9 mouse cellular contexts compared by ENCODE assay signal in genomic region chr17:7169627-7170303, GRCm38 (mm10). TPM values are rescaled to one million over a fixed set of nuclear protein-coding genes. Genes with fewer than 3 reads are reported as not detected.
DNase-seq lines count a peak whose midpoint lies in the region; ATAC-seq lines count a peak whose summit lies in the region.
"Had no signal": no experiment of that assay in that cellular context is flagged by ENCODE, and none has a peak within 500 bp of the region (broad histone marks: within the 10 kb centered on the region; RNA-seq: fewer than 3 reads in every experiment).

Gene Rps6ka2, plus strand, starts transcription at chr17:7170115.

- H3K27ac ChIP-seq in heart, embryonic 10.5 days, result peak within 1 kb of the TSS; percentile 88
- H3K27ac ChIP-seq in kidney, embryonic 15.5 days, result peak within 1 kb of the TSS; percentile 93

- H3K4me3 ChIP-seq in heart, embryonic 10.5 days, result peak within 1 kb of the TSS; percentile 81
- peak within 1 kb of the TSS; percentile 71 for H3K4me3 ChIP-seq in kidney, embryonic 15.5 days (replicated peaks)

- no peaks in the 10 kb centered on the region for H3K27me3 ChIP-seq in heart, embryonic 10.5 days (ENCODE audit: insufficient read depth, poor library complexity, severe bottlenecking)
- no peaks in the 10 kb centered on the region for H3K27me3 ChIP-seq in kidney, embryonic 15.5 days

- no peaks in the 10 kb centered on the region for H3K9me3 ChIP-seq in heart, embryonic 10.5 days
- no peaks in the 10 kb centered on the region for H3K9me3 ChIP-seq in kidney, embryonic 15.5 days (replicated peaks)

- peaks cover 50% of the 10 kb centered on the region for H3K4me1 ChIP-seq in heart, embryonic 10.5 days
- peaks cover 34% of the 10 kb centered on the region for H3K4me1 ChIP-seq in kidney, embryonic 15.5 days

- under 1% methylated on average over 56 of the region's 56 CpGs for WGBS in heart, embryonic 10.5 days
- WGBS in kidney, embryonic 15.5 days, result under 1% methylated on average over 56 of the region's 56 CpGs

- DNase-seq in A20 (ENCODE audit: low read depth, low spot score) (peak; percentile 98), liver (peak; percentile 93)
- DNase-seq in brain, adult 2 months (ENCODE audit: low read depth, low spot score), result peak; percentile 99
- DNase-seq in heart, embryonic 10.5 days (ENCODE audit: low spot score), result peak; percentile 100
- peak; percentile 88 to 91 for DNase-seq in spleen, postnatal 4 days (ENCODE audit: low spot score in 2 of 2)

- H3K4me2 ChIP-seq in kidney, embryonic 15.5 days, result peak within 1 kb of the TSS; percentile 86

- H3K9ac ChIP-seq in kidney, embryonic 15.5 days, result peak within 1 kb of the TSS; percentile 65

- ATAC-seq in erythroblast, adult 5-6 weeks (replicated peaks; ENCODE audit: low FRiP score, poor library complexity, severe bottlenecking), result peak; percentile 96
- peak; percentile 99 for ATAC-seq in kidney, embryonic 15.5 days (replicated peaks; ENCODE audit: low FRiP score)
- peak; percentile 94 for ATAC-seq in monocyte, adult 5-6 weeks (replicated peaks; ENCODE audit: insufficient number of reproducible peaks, low FRiP score, low TSS enrichment, poor library complexity, severe bottlenecking)

- no peaks in the 10 kb centered on the region for H3K36me3 ChIP-seq in heart, embryonic 10.5 days
- H3K36me3 ChIP-seq in kidney, embryonic 15.5 days, result no peaks in the 10 kb centered on the region
- H3K36me3 ChIP-seq: G1E had no signal

RNA-seq across cellular contexts. Expression of gene Rps6ka2, which starts in this region (rescaled TPM):
- 5.4 and 10.2 TPM in 2 replicates for total RNA-seq in erythroblast, adult 5-6 weeks (2015; ENCODE audit: low replicate concordance)
- 2.8 and 4.6 TPM in 2 replicates for total RNA-seq in erythroblast, adult 5-6 weeks (2017; ENCODE audit: low replicate concordance)
- polyA plus RNA-seq in heart, embryonic 10.5 days (2016; fragmentation: Nextera tagmentation; extraction: Ambion mirVana), result 50.1 and 70.3 TPM in 2 replicates
- polyA plus RNA-seq in kidney, embryonic 15.5 days (2015; fragmentation: Nextera tagmentation; extraction: Ambion mirVana), result 20.9 and 21.5 TPM in 2 replicates
- 20.2 to 30.6 TPM (median 22.7 TPM) in 3 replicates for total RNA-seq in monocyte, adult 5-6 weeks (2017)
- polyA plus RNA-seq: G1E had no signal

Comparison
In these comparisons a context has a peak if more than half of its experiments do, and no peak if none do; other contexts are left out.
1. Peak in every context shown above with its lines: DNase-seq, ATAC-seq, H3K4me3 ChIP-seq and H3K27ac ChIP-seq.